Mouse (Mus musculus): ENCODE results near the gene Krtap4-7. TPM values are rescaled to one million over a fixed set of nuclear protein-coding genes. Genes with fewer than 3 reads are reported as not detected.
"Not testable (repeated sequence)": the region's sequence is repeated elsewhere in the genome, so short reads cannot be mapped to it uniquely, and the experiment has no call there.

Krtap4-7 gene
- polyA plus RNA-seq (2015; fragmentation: Nextera tagmentation; extraction: Ambion mirVana) = not detected in 2 replicates

DNA sequence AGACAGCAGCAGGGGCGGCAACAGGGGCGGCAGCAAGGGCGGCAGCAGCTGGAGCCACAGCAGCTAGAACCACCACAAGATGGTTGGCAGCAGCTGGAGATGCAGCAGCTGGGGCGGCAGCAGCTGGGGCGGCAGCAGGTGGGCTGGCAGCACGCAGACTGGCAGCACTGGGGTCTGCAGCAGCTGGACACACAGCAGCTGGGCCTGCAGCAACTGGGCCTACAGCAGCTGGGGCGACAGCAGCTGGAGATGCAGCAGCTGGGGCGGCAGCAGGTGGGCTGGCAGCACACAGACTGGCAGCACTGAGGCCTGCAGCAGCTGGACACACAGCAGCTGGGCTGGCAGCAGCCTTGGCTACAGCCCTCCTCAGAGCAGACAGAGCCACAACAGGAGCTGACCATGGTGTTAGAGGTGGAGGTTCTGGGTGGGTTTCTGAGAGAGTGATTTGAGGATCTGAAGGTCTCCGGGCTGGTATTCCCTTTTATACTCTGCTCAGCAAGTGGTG is at the start of gene Krtap4-7:
TSS of gene Krtap4-7 (minus strand) at position 455 of the 505 bp plus-strand sequence.
- not testable (repeated sequence) for H3K27ac ChIP-seq (ENCODE audit: low read length); H3K4me1 ChIP-seq (ENCODE audit: control insufficient read depth, insufficient read depth, low read length); H3K27me3 ChIP-seq (ENCODE audit: control insufficient read depth, insufficient read depth, low read length); H3K36me3 ChIP-seq (ENCODE audit: control insufficient read depth, insufficient read depth); H3K9me3 ChIP-seq (replicated peaks; ENCODE audit: control insufficient read depth, low read length); H3K4me2 ChIP-seq (ENCODE audit: low read depth, low read length); ATAC-seq (replicated peaks; ENCODE audit: extremely low read depth, insufficient read depth, low FRiP score); H3K4me3 ChIP-seq (ENCODE audit: low read length); H3K9ac ChIP-seq (ENCODE audit: low read length)
- WGBS = 81% methylated on average over 9 of the region's 9 CpGs

DNA sequence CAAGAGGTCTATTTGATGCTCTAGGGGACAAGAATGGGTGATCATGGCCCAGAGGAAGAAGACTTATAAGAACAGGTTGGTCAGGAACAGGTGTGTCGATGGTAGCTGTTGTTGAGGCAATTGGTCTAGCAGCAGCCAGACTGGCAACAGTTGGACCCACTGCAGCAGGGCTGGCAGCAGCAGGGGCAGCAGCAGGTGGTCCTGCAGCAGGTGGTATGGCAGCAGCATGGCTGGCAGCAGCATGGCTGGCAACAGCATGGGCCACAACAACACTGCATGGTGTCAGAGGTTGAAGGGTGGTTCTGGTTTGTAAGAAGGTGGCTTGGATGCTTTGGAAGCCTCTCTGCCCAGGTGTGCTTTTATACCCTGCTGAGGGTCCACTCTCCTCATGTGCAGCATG is 46.6 kb upstream of the Krtap4-7 start, which contains the start of gene Gm14190:
TSS of gene Gm14190 (minus strand) at position 278 of the 400 bp plus-strand sequence.
- H3K4me3 ChIP-seq (ENCODE audit: low read length) = no peak within 1 kb of the TSS
- no peaks in the 10 kb centered on the region for H3K36me3 ChIP-seq (ENCODE audit: control insufficient read depth, insufficient read depth)
- H3K4me2 ChIP-seq (ENCODE audit: low read depth, low read length) = no peak within 1 kb of the TSS
- no peak for ATAC-seq (replicated peaks; ENCODE audit: extremely low read depth, insufficient read depth, low FRiP score)
- H3K27ac ChIP-seq (ENCODE audit: low read length) = no peak within 1 kb of the TSS
- H3K9me3 ChIP-seq (replicated peaks; ENCODE audit: control insufficient read depth, low read length) = no peaks in the 10 kb centered on the region
- WGBS = 61% methylated on average over 1 of the region's 1 CpGs
- no peaks in the 10 kb centered on the region for H3K27me3 ChIP-seq (ENCODE audit: control insufficient read depth, insufficient read depth, low read length)
- H3K4me1 ChIP-seq (ENCODE audit: control insufficient read depth, insufficient read depth, low read length) = no peaks in the 10 kb centered on the region
- H3K9ac ChIP-seq (ENCODE audit: low read length) = no peak within 1 kb of the TSS

- H3K27me3 ChIP-seq (ENCODE audit: control insufficient read depth, insufficient read depth, low read length); H3K36me3 ChIP-seq (ENCODE audit: control insufficient read depth, insufficient read depth); H3K27ac ChIP-seq (ENCODE audit: low read length); H3K9me3 ChIP-seq (replicated peaks; ENCODE audit: control insufficient read depth, low read length); H3K4me2 ChIP-seq (ENCODE audit: low read depth, low read length); H3K4me3 ChIP-seq (ENCODE audit: low read length); H3K9ac ChIP-seq (ENCODE audit: low read length); ATAC-seq (replicated peaks; ENCODE audit: extremely low read depth, insufficient read depth, low FRiP score); H3K4me1 ChIP-seq (ENCODE audit: control insufficient read depth, insufficient read depth, low read length): not testable (repeated sequence)
- 44% methylated on average over 1 of the region's 1 CpGs for WGBS
Observed at GRCm38 (mm10) chr11:99685235-99685634, 41.3 kb upstream of the Krtap4-7 start.

- Histone ChIP-seq H3K9me3 (replicated peaks; ENCODE audit: control insufficient read depth, low read length) (no peaks in the 10 kb centered on the region), H3K9ac (ENCODE audit: low read length) (no peak overlapping the region), H3K4me1 (ENCODE audit: control insufficient read depth, insufficient read depth, low read length) (no peaks in the 10 kb centered on the region), H3K4me2 (ENCODE audit: low read depth, low read length) (no peak overlapping the region), H3K36me3 (ENCODE audit: control insufficient read depth, insufficient read depth) (no peaks in the 10 kb centered on the region), H3K4me3 (ENCODE audit: low read length) (no peak overlapping the region), H3K27me3 (ENCODE audit: control insufficient read depth, insufficient read depth, low read length) (no peaks in the 10 kb centered on the region), H3K27ac (ENCODE audit: low read length) (no peak overlapping the region)
- 74% methylated on average over 2 of the region's 2 CpGs for WGBS
- no peak for ATAC-seq (replicated peaks; ENCODE audit: extremely low read depth, insufficient read depth, low FRiP score)
Observed at GRCm38 (mm10) chr11:99683481-99683880, 39.6 kb upstream of the Krtap4-7 start.

DNA sequence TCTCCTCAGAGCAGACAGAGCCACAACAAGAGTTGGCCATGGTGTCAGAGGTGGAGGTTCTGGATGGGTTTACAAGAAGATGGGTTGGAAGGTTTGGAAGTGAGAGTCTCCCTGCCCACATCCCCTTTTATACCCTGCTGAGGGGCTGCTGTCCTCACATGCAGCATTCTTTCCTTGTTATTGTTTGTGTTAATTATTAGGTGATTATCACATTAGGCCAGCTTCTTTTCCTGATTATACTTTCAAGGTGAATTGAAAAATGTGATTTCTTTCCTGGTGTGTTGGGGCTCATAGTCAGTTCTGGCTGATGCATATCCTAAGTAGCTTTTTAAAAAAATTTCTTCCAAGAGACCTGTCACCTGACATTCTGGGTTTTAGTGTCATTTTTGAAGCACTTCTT is 22.0 kb upstream of the Krtap4-7 start, which contains the start of gene Krtap4-6:
TSS of gene Krtap4-6 (minus strand) at position 101 of the 400 bp plus-strand sequence.
- no peak within 1 kb of the TSS for H3K27ac ChIP-seq (ENCODE audit: low read length)
- no peak within 1 kb of the TSS for H3K4me3 ChIP-seq (ENCODE audit: low read length)
- no peaks in the 10 kb centered on the region for H3K36me3 ChIP-seq (ENCODE audit: control insufficient read depth, insufficient read depth)
- no peak within 1 kb of the TSS for H3K9ac ChIP-seq (ENCODE audit: low read length)
- ATAC-seq (replicated peaks; ENCODE audit: extremely low read depth, insufficient read depth, low FRiP score) = no peak
- H3K27me3 ChIP-seq (ENCODE audit: control insufficient read depth, insufficient read depth, low read length) = no peaks in the 10 kb centered on the region
- H3K9me3 ChIP-seq (replicated peaks; ENCODE audit: control insufficient read depth, low read length) = no peaks in the 10 kb centered on the region; the same call in 1 of the 2 replicates
- no peak within 1 kb of the TSS for H3K4me2 ChIP-seq (ENCODE audit: low read depth, low read length)
- no peaks in the 10 kb centered on the region for H3K4me1 ChIP-seq (ENCODE audit: control insufficient read depth, insufficient read depth, low read length)

- Histone ChIP-seq H3K4me3 (ENCODE audit: low read length) (no peak overlapping the region), H3K9ac (ENCODE audit: low read length) (no peak overlapping the region), H3K27me3 (ENCODE audit: control insufficient read depth, insufficient read depth, low read length) (no peaks in the 10 kb centered on the region), H3K27ac (ENCODE audit: low read length) (no peak overlapping the region), H3K9me3 (replicated peaks; ENCODE audit: control insufficient read depth, low read length) (no peaks in the 10 kb centered on the region; the same call in 1 of the 2 replicates), H3K4me1 (ENCODE audit: control insufficient read depth, insufficient read depth, low read length) (no peaks in the 10 kb centered on the region), H3K36me3 (ENCODE audit: control insufficient read depth, insufficient read depth) (no peaks in the 10 kb centered on the region), H3K4me2 (ENCODE audit: low read depth, low read length) (no peak overlapping the region)
- no peak for ATAC-seq (replicated peaks; ENCODE audit: extremely low read depth, insufficient read depth, low FRiP score)
- WGBS = 78% methylated on average over 10 of the region's 10 CpGs
Observed at GRCm38 (mm10) chr11:99662802-99663201, 18.9 kb upstream of the Krtap4-7 start.

DNA sequence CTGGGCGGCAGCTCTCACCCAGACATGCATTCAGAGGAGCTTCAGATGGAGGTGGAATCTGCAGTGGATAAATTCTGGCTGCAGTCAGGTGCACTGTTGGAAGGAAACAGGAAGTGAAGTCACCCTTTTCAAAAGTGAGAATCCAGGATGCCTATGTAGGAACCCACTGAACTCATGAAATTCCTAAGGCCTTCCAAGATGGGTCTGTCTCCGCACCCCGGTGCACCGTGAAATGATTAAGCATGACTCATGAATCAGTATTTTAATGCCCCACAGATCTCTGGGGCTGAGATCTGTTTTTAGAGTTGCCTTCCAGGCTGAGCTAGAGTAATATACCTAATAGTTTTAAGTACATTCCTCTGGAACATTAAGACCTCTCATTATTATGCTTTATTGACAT is 15.4 kb upstream of the Krtap4-7 start:
- H3K36me3 ChIP-seq (ENCODE audit: control insufficient read depth, insufficient read depth) = no peaks in the 10 kb centered on the region
- ATAC-seq (replicated peaks; ENCODE audit: extremely low read depth, insufficient read depth, low FRiP score) = no peak
- no peak overlapping the region for H3K4me3 ChIP-seq (ENCODE audit: low read length)
- WGBS = 67% methylated on average over 4 of the region's 4 CpGs
- H3K27me3 ChIP-seq (ENCODE audit: control insufficient read depth, insufficient read depth, low read length) = no peaks in the 10 kb centered on the region
- H3K9ac ChIP-seq (ENCODE audit: low read length) = no peak overlapping the region
- no peak overlapping the region for H3K4me2 ChIP-seq (ENCODE audit: low read depth, low read length)
- H3K4me1 ChIP-seq (ENCODE audit: control insufficient read depth, insufficient read depth, low read length) = no peaks in the 10 kb centered on the region
- no peak overlapping the region for H3K27ac ChIP-seq (ENCODE audit: low read length)
- H3K9me3 ChIP-seq (replicated peaks; ENCODE audit: control insufficient read depth, low read length) = no peaks in the 10 kb centered on the region; the same call in 1 of the 2 replicates

DNA sequence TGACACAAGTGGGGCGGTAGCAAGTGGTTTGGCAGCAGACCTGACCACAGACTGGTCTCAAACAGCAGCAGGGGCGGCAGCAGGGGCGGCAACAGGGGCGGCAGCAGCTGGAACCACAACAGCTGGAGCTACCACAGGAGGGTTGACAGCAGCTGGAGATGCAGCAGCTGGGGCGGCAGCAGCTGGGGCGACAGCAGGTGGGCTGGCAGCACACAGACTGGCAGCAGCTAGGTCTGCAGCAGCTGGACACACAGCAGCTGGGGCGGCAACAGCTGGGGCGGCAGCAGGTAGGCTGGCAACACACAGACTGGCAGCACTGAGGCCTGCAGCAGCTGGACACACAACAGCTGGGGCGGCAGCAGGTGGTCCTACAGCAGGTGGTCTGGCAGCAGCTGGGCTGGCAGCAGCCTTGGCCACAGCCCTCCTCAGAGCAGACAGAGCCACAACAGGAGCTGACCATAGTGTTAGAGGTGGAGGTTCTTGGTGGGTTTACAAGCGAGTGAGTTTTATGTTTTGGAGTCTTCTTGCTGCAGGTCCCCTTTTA is 14.7 kb upstream of the Krtap4-7 start, which contains the start of gene Gm11563:
TSS of gene Gm11563 (minus strand) at position 494 of the 544 bp plus-strand sequence.
- not testable (repeated sequence) for H3K27ac ChIP-seq (ENCODE audit: low read length); H3K9ac ChIP-seq (ENCODE audit: low read length); H3K9me3 ChIP-seq (replicated peaks; ENCODE audit: control insufficient read depth, low read length); H3K4me1 ChIP-seq (ENCODE audit: control insufficient read depth, insufficient read depth, low read length); H3K27me3 ChIP-seq (ENCODE audit: control insufficient read depth, insufficient read depth, low read length); ATAC-seq (replicated peaks; ENCODE audit: extremely low read depth, insufficient read depth, low FRiP score); H3K4me3 ChIP-seq (ENCODE audit: low read length); H3K4me2 ChIP-seq (ENCODE audit: low read depth, low read length); H3K36me3 ChIP-seq (ENCODE audit: control insufficient read depth, insufficient read depth)
- WGBS = 48% methylated on average over 10 of the region's 10 CpGs

- H3K4me3 ChIP-seq (ENCODE audit: low read length) = no peak overlapping the region
- no peak overlapping the region for H3K4me2 ChIP-seq (ENCODE audit: low read depth, low read length)
- no peaks in the 10 kb centered on the region for H3K36me3 ChIP-seq (ENCODE audit: control insufficient read depth, insufficient read depth)
- no peaks in the 10 kb centered on the region for H3K27me3 ChIP-seq (ENCODE audit: control insufficient read depth, insufficient read depth, low read length)
- no peak overlapping the region for H3K27ac ChIP-seq (ENCODE audit: low read length)
- H3K9me3 ChIP-seq (replicated peaks; ENCODE audit: control insufficient read depth, low read length) = no peaks in the 10 kb centered on the region; the same call in 1 of the 2 replicates
- WGBS = 52% methylated on average over 5 of the region's 5 CpGs
- ATAC-seq (replicated peaks; ENCODE audit: extremely low read depth, insufficient read depth, low FRiP score) = no peak
- H3K4me1 ChIP-seq (ENCODE audit: control insufficient read depth, insufficient read depth, low read length) = no peaks in the 10 kb centered on the region
- no peak overlapping the region for H3K9ac ChIP-seq (ENCODE audit: low read length)
Observed at GRCm38 (mm10) chr11:99657051-99657450, 13.2 kb upstream of the Krtap4-7 start.

All from heart, embryonic 16.5 days (tissue).